Mouse (Mus musculus) kidney, postnatal 14 days (tissue): ENCODE measurements around the gene 4921524J17Rik.

Experiments used
- DNase-seq: peaks from one replicate; pipeline ENCODE4 v3.0.0; 2022; ENCODE audit warnings: mixed read lengths

Gene 4921524J17Rik

DNA sequence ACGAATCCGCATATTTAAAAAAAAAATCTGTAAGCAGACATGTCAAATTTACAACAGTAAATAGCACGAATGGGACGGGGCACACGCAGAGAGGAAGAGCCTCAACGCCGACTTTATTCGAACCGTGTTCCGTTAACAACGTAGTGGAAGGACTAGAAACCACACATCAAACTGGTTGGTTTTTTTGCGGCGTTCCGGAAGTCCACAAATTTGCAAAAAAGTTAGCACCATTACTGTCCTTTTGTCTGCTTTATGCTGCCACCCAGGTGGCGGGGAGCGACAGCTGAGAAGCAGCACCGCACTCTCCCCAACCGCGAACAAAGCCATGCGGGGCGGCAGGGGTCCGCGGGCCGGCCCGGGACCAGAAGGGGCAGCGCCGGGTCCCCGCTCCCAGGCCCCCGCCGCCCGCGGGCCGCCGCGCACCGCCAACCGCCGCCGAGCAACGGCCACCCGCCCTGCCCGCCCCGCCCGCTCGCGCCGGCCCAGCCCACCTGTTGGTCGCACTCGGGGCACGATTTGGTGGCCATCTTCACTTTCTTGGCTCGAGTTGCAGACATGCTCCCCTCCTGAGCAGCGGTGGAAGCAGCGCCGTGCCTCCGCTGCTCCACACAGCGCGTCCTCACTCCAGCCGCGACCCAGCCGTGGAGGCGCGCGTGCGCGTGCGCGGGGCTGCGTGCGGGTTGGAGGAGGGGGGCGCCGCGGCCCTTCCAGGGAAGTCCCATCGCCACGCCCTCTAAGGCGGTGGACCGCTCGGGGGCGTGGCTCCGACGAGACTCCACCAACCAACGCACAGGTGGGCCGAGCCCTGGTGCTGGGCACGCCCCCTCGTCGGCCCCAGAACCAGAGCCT is at the start of gene 4921524J17Rik:
Gene 4921524J17Rik, minus strand, starts transcription at position 666 of the 849 bp plus-strand sequence.
- DNase-seq, result peak; percentile 99

DNA sequence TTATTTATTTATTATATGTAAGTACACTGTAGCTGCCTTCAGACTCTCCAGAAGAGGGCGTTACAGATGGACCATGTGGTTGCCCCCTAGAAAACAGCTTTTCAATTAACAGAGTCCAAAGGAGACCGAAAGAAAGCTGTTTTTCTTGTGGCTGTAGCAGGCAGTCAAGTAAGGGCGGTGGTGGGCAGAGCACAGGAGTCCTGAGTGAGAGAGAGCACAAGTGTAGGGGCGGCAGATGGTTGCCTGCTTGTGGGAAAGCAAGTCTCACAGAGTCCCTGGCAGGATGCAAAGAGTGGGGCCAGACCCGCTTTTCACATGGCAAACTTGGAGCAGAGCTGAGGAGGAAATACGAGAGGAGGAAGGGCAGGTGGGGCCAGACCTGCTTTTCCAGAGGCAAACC is 49.8 kb upstream of the 4921524J17Rik start:
- no peak for DNase-seq

DNA sequence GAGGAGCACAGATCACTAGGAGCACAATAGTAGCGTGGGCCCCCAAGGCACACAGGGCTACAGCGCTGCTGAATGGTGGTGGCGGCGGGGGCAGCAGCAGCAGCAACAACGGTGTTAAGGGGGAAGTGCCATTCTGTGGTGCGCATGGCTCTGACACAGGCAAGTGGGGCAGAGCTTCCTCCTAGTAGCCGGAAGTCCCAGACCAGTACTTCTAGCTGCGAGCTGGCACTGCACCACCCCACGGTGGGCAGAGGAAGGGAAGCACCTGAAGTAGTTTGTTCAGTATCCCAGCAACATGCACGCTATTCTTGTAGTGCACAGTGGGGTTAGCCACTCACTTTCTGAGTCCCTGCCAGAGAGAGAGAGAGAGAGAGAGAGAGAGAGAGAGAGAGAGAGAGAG is 49.3 kb upstream of the 4921524J17Rik start:
- DNase-seq, result peak; percentile 30

DNA sequence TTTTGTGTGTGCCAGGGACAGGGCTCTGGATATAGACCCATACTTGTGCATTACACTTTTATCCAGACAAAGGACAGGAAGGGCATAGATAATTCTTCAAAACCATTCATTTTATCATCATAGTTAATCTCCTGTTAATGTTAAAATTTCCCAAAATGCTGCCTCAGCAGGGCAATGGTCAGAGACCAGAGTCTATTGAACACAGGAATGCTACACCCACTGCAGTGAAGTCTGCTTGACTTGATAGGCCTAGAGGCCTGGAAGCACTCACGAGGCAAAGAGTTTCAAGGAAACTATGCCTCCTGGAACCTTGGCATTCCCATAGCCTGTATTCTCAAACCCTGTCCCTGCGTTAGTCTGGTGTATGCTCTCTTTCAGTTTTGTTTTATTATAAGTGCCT is 47.1 kb upstream of the 4921524J17Rik start:
- no peak for DNase-seq

DNA sequence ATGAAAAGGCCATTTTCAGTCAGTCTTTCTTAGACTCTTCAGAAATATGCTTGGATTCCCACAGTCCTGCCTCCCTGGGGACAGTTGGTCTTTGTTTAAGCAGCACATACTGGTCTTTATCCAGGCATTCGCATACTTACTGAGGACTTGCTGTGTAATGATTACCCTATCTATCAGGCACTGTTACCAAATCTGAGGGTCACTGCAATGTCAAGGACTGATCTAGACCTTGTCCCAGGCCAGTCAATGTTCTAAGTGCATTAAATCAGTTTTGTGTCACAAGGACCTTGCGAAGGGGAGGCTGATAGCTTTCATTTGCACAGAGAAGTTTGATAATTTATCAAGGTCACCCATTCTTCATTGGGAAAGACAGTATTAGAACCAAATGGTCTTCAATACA is 45.8 kb upstream of the 4921524J17Rik start:
- DNase-seq, result no peak

DNA sequence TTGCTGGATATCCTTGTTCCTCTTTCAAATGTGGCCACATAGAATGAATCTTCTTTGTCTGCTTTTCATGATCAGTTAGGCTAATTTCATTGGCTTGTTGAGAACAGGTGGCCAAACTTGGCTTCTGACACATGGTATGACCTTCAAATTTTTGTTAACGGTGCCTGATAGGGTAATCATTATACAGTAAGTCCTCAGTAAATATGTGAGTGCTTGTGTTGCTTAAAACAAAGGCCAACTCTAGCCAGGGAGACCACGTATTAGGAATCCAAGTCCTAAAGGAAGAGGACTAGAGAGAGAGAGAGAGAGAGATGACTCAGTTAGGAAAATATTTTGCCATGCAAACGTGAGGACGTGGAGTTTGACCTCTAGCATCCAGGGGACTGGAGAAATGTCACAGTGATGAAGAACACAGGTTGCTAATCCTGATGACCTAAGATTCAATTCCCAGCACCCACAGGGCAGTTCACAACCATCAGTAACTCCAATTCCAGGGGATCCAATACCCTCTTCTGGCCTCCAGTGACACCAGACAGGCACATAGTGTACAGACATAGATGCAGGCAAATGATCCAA is 44.4 kb upstream of the 4921524J17Rik start:
- no peak for DNase-seq

DNA sequence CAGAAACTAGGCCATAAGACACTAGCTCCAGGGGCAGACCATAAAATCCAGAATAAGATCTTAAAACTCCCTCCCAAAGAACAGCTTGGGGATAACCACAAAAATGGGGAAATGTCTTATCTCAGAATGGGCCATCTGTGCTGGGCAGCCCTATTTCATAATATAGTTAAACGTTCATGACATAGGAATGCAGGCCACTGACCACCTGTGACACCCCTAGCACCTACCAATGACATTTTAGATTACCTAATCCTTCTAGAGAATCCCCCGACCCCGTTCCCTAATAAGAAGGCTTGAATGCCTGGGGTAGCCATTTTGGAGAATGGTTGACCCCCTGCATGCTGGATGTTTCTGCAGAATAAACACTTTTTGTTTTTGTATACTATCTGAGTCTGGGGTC is 42.3 kb upstream of the 4921524J17Rik start:
- no peak for DNase-seq

DNA sequence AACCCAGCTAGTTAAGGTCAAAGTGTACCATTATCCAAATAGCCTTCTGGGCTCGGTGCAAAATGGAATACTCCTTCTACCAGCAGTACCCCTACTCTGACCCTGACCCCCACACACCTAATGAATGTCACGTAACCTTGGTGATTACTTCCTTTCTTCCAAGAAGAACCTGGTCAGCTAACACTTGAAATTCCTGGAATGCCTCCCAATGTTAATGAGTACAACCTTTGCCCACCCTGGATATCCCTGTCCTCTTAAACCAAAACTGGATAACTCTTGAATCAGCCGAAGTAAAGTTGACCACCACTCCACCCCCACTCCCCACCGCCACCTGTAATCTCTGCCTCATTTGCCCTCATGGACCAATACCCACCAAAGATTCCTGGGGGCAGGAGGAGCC is 40.6 kb upstream of the 4921524J17Rik start:
- peak; percentile 59 for DNase-seq

DNA sequence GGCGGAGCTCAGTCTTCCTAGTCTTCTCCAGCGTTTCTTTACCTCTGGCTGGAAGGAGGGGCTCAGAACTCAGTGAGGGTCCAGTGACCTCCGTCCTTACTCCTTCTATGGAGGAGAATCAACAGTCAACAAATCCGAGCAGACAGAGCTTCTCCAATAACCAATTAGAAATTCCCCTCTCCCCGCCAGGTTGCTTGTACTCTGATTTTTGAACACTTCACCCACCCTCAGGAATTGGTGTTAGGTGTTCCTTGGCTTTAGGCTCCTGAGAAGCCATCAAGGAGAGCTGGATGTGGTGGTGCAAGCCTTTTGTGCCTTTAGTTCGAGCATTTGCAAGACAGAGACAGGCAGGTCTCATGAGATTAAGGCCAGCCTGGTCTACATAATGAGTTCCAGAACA is 40.2 kb upstream of the 4921524J17Rik start:
- DNase-seq, result no peak

DNA sequence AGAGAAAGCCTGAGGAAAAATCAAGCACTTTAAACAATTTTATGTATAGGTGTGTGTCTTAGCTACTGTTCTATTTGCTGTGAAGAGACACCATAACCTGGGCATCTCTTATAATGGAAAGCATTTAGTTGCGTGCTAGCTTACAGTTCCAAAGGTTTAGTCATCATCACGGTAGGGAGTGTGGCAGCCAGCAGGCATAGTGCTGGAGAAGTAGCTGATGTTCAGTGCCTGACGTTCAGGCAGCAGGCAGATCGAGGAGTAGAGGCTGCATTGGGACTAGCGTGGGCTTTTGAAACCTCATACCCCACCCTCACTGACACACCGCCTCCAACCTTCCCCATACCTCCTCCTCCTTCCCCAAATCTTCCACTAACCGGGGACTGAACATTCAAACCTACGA is 38.1 kb upstream of the 4921524J17Rik start:
- DNase-seq, result no peak

DNA sequence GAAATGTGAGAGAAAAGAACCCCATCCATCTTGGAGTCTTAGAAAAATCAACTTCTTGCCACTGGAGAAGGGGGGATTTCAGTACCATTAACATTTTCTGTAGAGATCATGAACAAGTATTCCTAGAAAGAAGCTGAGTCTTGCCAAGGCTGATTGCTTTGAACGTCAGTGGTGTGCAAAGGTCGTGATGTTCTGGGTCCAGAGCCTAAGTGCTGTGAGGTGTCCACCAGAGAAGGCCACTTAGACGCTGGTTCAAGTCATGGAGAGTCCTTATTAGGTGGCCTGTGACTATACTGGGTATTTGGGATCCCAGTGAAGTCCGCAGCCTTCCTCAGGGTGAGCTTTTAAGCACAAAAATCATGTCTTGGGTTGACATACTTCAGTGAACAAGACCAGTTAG is 33.4 kb upstream of the 4921524J17Rik start:
- DNase-seq, result no peak

DNA sequence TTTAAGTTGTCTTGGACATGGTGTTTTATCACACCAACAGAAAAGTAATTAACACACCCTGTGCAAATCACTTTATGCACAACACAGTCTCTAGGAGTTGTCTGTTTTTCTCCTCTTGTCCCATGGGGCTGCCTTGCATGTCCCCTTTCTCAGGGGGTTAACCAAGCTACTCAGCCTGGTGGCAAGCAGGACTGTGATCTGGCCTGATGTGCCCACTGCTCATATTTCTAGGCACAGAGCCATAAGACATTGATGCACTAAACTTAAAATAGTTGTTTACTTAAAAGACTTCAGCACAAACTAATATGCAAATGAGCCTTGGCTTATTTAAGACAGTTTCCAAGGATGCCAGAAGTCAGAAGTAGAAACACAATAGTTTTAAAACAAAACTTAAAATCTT is 31.7 kb upstream of the 4921524J17Rik start:
- DNase-seq, result no peak

DNA sequence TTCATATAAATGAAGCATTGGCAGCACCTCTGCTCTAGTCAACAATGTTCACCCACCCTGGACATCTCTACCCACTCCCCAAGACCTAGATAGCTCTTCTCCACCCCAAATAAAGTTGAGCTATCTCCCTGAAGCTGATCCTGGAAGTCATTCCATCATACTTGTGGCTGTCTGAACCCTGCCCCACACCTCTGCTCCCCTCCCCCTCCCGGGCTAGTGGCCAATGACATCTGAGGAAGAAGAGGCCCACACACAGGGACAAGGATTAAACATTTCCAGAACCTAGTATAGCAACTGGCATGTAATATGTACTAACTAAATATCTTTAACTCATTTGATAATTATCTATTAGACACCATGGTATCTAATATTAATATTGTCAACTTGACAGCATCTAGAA is 29.8 kb upstream of the 4921524J17Rik start:
- peak; percentile 55 for DNase-seq

DNA sequence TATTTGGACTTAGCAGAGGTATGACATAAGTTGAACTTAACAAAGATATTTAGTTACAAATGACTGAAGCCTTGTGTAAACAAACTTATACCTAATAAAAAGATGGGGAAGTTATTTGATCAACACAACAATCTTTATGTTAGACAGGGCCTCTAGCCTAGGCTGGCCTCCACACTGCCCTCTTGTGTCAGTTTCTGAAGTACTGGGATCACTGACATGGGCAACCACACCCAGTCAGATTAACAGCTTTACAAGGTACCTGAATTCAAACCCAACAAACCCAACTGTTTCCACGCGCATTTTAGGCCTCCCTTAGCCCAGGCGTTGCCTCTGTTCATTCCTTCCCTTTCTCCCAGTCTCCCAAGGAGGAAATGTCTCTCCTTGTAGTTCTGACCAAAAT is 28.7 kb upstream of the 4921524J17Rik start:
- no peak for DNase-seq

DNA sequence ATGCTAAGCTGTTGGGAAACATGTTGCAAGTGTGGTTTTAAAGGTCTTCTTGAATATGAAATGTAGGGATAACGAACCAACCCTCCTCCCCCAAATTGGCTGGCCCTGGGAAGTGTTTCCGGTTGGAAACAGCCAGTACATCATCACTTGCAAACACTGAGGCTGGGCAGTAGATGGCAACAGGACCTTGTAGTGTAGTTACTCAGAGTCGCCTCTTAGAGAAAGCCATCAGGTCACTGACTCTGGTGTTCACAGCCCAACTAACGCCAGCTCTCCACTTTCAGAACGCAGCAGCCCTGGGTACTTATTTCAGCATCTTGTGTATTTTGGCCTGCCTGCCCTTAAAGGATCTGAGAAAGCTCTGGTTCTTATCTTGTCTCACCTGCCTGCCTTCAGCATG is 28.2 kb upstream of the 4921524J17Rik start:
- DNase-seq, result peak; percentile 27

DNA sequence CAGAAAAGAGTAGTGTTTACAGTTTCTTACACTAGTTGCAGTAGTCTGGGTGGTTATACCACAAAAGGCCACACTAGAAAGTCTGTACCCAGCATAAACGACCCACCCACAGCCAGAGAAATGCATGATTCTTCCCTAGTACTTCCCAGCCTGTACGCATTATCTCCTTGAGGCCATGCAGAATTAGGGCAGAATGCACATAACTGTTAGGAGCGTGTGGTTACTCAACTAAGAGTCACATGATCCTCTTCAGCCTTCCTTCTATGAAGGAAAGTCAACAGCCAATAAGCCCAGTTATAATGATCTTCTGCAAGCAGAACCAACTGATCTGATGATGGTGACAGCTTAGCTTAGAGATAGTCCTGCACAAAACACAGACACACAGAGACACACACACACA is 26.9 kb upstream of the 4921524J17Rik start:
- no peak for DNase-seq

DNA sequence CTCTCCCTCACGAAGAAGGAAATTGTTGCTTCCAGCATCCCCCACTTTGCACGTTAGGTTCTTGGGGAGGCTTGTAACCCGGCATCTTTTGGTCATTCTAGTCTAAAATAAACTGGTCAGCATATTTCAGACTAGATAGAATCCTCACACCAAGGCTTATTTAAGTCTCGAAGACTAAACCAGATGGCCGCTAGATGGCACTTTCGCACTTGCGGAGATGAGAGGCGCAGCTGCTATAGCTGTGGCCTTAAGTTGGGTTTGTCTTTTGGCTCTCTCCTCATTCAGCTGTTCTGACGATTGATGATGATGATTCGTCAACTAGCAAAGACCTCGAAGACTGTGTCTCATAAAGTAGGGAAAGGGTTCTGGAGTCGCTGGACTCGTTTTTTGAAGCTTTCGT is 23.9 kb upstream of the 4921524J17Rik start:
- DNase-seq, result peak; percentile 71

DNA sequence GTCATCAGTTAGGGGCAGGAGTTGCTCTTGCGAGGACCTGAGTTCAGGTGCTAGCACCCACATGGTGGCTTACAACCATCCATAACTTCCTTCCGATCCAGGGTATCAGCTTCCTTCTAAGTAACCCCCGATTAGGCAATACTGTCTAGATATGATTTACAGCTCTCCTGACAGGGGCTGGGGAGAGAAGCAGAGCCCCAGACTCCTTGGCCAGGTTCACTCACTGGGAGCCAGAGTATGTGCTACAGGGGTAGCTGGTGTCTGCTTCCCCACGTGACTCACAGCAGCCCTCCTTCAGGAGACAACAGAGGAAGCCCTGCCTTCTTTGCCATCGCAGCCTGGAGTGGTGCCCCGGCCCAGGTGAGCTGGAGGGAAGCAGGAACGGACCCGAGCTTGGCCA is 22.1 kb upstream of the 4921524J17Rik start:
- no peak for DNase-seq

DNA sequence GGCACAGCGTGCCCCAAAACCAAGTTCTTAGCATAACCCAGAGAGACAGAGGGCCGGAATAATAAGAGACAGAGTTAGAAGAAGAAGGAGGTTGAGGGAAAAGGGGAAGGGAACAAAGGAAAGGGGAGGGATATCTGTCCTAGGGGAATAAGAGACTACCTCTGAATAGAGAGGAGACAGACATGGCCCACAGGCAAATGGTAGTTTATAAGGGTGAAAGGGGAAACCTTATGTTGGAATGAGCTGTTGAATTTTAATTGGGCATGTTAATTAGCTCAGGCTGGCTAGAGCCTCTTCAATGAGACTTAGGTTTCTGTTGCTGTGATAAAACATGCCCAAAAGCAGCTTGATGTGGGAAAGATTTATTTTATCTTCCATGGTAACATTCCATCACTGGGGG is 20.6 kb upstream of the 4921524J17Rik start:
- DNase-seq, result no peak

DNA sequence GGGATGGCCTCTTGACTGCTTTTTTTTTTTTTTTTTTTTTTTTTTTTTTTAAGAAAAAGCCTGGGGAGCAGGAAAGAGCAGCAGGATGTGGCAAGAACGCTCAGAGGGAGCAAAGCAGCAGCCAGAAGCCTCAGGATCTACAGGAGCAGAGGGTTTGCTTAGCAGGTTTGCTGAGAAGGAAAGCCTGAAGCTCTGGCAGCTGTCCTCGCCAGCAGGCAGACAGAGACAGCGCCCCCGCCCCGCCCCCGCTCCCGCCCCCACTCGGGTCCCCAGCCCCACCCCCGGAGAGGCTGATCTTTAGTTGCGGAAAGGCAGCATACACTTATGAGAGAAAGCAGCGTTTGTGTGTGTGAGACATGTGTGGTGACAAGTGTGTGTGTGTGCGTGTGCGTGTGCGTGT is 19.7 kb upstream of the 4921524J17Rik start:
- DNase-seq, result no peak

DNA sequence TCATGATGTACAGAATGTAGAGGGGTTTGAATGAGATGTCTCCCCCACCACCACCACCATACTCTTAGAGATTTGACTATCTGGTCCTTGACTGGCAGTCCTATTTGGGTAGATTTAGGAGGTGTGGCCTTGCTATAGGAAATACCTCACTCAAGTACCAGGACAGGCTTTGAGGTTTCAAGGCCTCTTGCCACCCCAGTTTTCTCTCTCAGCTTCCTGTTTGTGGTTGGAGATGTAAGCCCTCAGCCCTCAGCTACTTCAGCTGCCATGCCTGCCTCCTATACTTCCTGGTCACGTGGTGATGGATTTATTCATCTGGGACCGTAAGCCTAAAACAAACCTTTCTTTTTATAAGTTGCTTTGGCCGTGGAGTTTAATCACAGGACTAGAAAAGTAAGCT is 17.7 kb upstream of the 4921524J17Rik start:
- no peak for DNase-seq

DNA sequence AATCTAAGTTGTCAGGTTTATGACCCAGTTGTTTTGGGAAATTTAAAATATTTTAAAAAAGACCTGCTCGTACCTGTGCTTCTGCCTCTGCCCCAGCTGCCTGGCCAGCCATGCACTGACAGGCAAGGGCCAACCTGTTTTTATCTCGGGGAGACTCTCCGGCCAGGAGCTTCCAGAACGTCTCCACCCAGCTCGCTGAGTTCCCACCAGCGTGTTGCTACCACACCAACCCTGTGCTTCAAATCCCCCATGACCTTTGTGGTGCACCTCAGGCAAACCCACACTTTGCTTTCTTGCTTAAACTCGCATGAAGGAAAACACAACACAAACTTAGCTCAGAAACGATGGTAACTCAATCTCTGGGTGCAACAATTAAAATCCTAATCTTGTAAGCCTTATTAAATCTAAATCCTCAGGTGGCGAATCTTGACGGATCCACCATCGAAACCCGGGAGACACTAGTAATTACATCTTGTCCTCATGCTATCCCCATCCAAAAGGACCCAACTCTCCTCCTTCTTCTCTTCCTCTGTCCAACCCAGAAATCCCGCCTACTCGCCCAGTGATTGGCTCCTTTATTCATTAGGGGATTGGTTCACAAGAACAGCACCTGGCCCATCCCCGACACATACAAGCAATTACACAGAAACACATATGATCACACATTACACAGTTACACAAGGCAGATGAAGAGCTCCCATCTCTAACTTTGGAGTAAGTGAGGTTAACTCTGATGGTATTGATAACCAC is 13.5 kb upstream of the 4921524J17Rik start:
- DNase-seq, result no peak

DNA sequence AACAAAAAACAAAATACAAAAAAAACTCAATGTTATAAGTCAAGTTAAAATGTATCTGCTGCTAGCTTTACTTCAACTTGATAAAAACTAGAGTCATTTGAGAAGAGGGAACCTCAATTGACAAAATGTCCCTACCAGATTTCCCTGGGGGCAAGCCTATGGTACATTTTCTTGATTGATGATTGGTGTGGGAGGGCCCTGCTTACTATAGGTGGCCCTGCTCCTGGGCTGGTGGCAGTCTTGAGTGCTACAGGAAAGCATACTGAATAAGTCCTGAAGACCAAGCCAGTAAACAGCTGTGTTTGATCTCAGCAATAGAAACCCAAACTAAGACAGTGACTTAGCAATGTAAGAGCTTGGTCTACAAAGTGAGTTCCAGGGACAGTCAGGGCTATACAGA is 11.5 kb upstream of the 4921524J17Rik start:
- no peak for DNase-seq

DNA sequence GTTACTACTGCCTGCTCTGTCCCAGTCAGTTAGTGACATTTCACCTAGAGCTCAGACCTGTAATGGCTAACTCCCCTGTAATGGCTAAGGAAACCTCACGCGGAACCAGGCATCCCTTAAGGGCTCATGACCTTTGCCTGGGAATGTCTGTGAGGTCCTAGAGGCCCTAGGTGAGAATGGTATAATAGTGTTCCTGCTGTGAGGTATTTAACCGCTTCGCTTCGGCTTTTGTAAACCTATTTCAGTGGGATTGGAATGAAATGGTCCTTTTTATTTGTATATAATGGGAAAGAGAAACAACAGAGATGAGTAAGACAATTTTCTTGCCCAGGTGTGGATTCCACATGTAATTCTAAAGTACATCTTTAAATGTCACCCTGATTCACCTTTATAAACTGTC is 8.9 kb upstream of the 4921524J17Rik start:
- DNase-seq, result no peak
